Mouse (Mus musculus): Measurements from ENCODE around the gene Stk11ip. TPM values are rescaled to one million over a fixed set of nuclear protein-coding genes. Genes with fewer than 3 reads are reported as not detected.

Stk11ip gene
- total RNA-seq, 2 experiments from 2014 or later, result 9.5 to 17.2 TPM

DNA sequence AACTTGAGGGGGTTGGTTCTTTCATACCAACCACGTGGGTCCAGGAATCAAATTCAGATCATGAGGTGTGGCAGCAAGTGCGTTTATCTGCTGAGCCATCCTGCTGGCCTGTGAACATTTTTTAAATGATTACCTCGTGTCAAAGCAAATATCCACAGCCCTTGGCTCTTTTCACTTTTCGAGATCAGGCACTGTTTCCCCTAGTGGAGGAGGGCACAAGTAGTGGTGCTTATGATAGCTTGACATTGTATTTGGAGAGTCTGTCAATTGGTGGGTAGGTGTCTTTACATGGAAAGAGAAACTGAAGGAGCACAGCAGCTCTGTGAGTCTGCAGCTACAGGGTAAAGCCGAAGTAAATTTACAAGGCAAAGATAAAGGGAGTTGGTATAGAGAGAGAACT is 43.6 kb downstream of the Stk11ip start:
- ATAC-seq (ENCODE audit: poor library complexity, severe bottlenecking), result no peak

DNA sequence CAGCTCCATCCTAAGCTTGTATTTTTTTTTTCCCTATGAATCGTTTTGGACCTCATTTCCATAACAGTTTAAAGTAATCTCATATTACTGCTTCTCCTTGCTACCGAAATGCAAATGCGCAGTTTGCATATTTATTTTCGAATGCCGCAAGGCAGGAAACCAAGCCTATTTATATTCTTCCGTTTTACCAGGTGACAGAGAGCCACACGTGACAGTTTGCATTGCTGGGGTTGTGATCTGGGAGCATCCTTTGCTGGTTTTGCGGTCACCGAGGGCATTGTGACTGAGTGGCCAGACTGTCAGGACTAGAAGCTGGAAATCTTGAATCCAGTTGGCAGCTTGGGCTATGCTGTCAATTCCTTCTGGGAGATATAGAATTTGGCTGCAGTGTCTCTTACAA is 44.3 kb downstream of the Stk11ip start:
- ATAC-seq (ENCODE audit: poor library complexity, severe bottlenecking), result no peak

- ATAC-seq (ENCODE audit: poor library complexity, severe bottlenecking), result no peak
Observed at GRCm38 (mm10) chr1:75570403-75570802, 49.1 kb downstream of the Stk11ip start.

DNA sequence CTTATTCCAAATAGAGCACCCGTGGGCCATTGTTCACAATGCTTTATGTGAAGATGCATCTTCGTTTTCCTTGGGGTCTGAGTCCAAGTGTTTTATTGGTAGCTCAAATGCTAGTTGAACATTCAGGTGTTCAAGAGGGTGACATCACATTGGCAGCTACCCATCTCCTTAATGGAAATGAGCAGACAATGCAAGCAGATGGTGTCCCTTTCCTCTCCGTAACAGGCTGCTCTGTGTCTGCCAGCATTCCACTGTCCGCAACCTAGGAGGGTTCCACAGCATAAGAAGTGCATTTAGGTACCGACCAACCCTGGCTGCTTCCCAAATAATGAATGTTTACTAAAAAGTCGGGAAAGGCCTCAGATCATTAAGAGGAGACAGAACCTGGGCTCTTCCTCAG is 51.4 kb downstream of the Stk11ip start:
- no peak for ATAC-seq (ENCODE audit: poor library complexity, severe bottlenecking)

DNA sequence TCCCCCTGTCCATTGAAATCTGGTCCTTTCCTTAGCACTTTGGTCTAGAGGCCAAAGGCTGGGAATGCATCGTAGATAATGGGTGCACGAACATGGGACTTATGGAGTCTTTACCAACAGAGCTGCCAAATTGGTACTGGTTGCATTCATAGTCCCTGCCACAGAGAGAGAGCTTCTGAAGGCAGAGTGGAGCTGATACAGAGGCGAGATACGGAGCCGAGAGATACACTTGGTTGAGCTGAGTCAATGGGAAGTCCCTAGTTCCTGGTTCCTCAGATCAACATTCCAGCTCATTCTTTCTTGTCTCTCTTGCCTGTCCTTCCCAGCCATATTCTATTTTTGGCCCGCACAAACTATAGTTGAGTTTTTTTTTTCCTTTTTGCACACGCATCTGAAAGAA is 52.4 kb downstream of the Stk11ip start:
- ATAC-seq (ENCODE audit: poor library complexity, severe bottlenecking), result no peak

GRCm38 (mm10) chr1:75574476-75575310 is 53.4 kb downstream of the Stk11ip start:
- ATAC-seq (ENCODE audit: poor library complexity, severe bottlenecking), result no peak

- ATAC-seq (ENCODE audit: poor library complexity, severe bottlenecking), result no peak
Observed at GRCm38 (mm10) chr1:75581936-75582624, 60.8 kb downstream of the Stk11ip start.

- no peak for ATAC-seq (ENCODE audit: poor library complexity, severe bottlenecking)
Observed at GRCm38 (mm10) chr1:75582625-75582956, 61.3 kb downstream of the Stk11ip start.

- no peak for ATAC-seq (ENCODE audit: poor library complexity, severe bottlenecking)
Observed at GRCm38 (mm10) chr1:75583034-75583433, 61.7 kb downstream of the Stk11ip start.

DNA sequence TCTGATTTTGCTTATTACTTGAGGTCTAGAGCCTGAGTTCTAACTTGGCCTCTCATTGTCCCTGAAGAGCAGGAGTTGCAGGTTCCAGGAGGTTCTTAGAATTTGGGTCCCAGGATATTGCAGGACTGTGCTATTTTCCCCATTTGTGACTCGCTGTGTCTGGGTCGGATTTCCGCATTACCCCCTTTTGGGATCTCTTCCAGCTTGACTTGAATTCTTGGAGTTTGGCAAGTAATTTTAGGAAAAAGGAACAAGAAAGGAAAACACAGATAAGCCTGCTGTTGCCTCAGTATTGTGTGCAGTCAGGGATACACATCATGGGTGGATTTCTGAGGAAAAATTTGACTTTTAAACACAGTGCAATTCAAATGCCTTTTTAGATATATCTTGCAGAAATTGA is 65.5 kb downstream of the Stk11ip start:
- no peak for ATAC-seq (ENCODE audit: poor library complexity, severe bottlenecking)

Other genes with a start within 250 kb of the Stk11ip start
- not detected in 2 replicates for gene Resp18, start 243.1 kb upstream of the Stk11ip start, total RNA-seq (2015)
- not detected in 2 replicates for gene Resp18, start 243.1 kb upstream of the Stk11ip start, total RNA-seq (2017)
- 26.2 and 32.0 TPM in 2 replicates for gene Dnpep, start 203.5 kb upstream of the Stk11ip start, total RNA-seq (2015)
- gene Dnpep, start 203.5 kb upstream of the Stk11ip start, total RNA-seq (2017), result 31.1 and 35.9 TPM in 2 replicates
- gene Des, start 161.2 kb upstream of the Stk11ip start, total RNA-seq (2015), result not detected in 2 replicates
- gene Des, start 161.2 kb upstream of the Stk11ip start, total RNA-seq (2017), result not detected in 2 replicates
- gene Speg, start 146.2 kb upstream of the Stk11ip start, total RNA-seq (2015), result not detected in 2 replicates
- 0.11 TPM in 1 of 2 replicates, not detected in the other for gene Speg, start 146.2 kb upstream of the Stk11ip start, total RNA-seq (2017)
- gene Gmppa, start 85.6 kb upstream of the Stk11ip start, total RNA-seq (2015), result 71.8 and 79.4 TPM in 2 replicates
- gene Gmppa, start 85.6 kb upstream of the Stk11ip start, total RNA-seq (2017), result 56.5 and 58.9 TPM in 2 replicates
- not detected in 2 replicates for gene Asic4, start 71.1 kb upstream of the Stk11ip start, total RNA-seq (2015)
- gene Asic4, start 71.1 kb upstream of the Stk11ip start, total RNA-seq (2017), result not detected in 2 replicates
- 0.50 and 0.69 TPM in 2 replicates for gene Chpf, start 42.2 kb upstream of the Stk11ip start, total RNA-seq (2015)
- 0.37 and 0.41 TPM in 2 replicates for gene Chpf, start 42.2 kb upstream of the Stk11ip start, total RNA-seq (2017)
- 0.11 TPM in 1 of 2 replicates, not detected in the other for gene Tmem198, start 42.0 kb upstream of the Stk11ip start, total RNA-seq (2015)
- gene Tmem198, start 42.0 kb upstream of the Stk11ip start, total RNA-seq (2017), result 0.15 TPM in 1 of 2 replicates, not detected in the other
- gene Obsl1, start 15.1 kb upstream of the Stk11ip start, total RNA-seq (2015), result not detected in 2 replicates
- not detected in 2 replicates for gene Obsl1, start 15.1 kb upstream of the Stk11ip start, total RNA-seq (2017)
- not detected in 2 replicates for gene Inha, start 14.5 kb upstream of the Stk11ip start, total RNA-seq (2015)
- gene Inha, start 14.5 kb upstream of the Stk11ip start, total RNA-seq (2017), result not detected in 2 replicates
- 0.05 TPM in 1 of 2 replicates, not detected in the other for gene Slc4a3, start 24.7 kb downstream of the Stk11ip start, total RNA-seq (2015)
- not detected in 2 replicates for gene Slc4a3, start 24.7 kb downstream of the Stk11ip start, total RNA-seq (2017)